Mouse (Mus musculus): ENCODE results near the gene Pak1ip1. TPM values are rescaled to one million over a fixed set of nuclear protein-coding genes. Genes with fewer than 3 reads are reported as not detected.

The Pak1ip1 gene
- total and polyA plus RNA-seq, 3 experiments: 21.2 to 27.5 (median 26.7) TPM

DNA sequence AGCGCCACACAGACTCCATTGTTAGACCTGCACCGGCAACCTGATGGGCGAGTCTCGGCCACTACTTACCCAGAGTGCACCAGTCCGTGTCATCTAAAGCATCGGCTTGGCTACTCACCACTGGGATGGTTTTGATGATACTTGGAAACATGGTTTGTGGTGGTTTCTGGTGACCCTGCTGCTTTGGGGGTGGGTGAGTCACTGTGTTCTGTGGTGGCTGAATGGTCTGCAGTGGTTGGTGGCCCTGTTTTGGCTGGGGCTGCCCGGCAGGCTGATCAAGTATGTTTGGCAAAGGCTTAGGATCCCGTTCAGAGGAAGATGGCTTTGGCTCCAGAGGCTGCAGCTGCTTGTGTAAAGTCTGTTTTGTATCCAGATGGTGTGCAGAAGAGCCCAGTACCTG, 45.1 kb downstream of the Pak1ip1 start:
- Histone ChIP-seq H3K4me1 (ENCODE audit: control insufficient read depth, insufficient read depth, low read length) (no peaks in the 10 kb centered on the region), H3K36me3 (ENCODE audit: control insufficient read depth, insufficient read depth, low read length) (no peaks in the 10 kb centered on the region), H3K9ac (ENCODE audit: low read depth, low read length) (no peak overlapping the region), H3K27me3 (ENCODE audit: control insufficient read depth, insufficient read depth, low read length) (no peaks in the 10 kb centered on the region), H3K79me2 (replicated peaks; ENCODE audit: control insufficient read depth, insufficient read depth, low read length) (no peaks in the 10 kb centered on the region), H3K4me3 (no peak overlapping the region), H3K27ac (no peak overlapping the region)
- 85% methylated on average over 8 of the region's 8 CpGs for WGBS
- no peak for TF ChIP-seq EP300 (IDR thresholded peaks at IDR 0.05; ENCODE audit: insufficient read depth, low read depth, low read length)
- no peak for TF ChIP-seq CTCF (IDR thresholded peaks at IDR 0.05)
- no peak for TF ChIP-seq POLR2A (IDR thresholded peaks at IDR 0.05; ENCODE audit: insufficient read depth, low read depth, low read length)
- intact Hi-C loops (cut with DNase I): loop anchor here (5.0 kb wide), 2 partner anchors 204 to 264 kb away; no protein-coding TSS in a partner anchor
- DNase-seq: no peak

DNA sequence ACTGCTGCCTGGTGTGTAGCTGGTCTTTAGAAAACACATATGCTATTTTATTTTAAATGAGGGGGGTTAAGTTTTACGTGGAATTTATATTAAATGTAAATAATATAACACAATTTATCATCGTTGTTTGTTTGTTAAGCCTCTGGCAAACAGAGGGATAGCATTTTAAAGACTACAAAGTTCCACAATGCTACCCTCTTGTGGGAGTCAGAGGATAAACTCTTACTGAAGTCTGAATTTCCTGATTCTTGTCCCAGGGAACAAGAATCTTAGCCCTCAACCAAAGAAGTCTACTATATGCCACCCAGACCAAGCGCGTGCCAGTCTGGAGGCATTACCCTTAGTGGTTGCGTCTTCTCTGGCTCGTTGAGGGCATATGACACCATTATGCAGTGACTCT, 46.5 kb downstream of the Pak1ip1 start:
- Histone ChIP-seq H3K4me3 (no peak overlapping the region), H3K27ac (no peak overlapping the region), H3K9ac (ENCODE audit: low read depth, low read length) (no peak overlapping the region), H3K36me3 (ENCODE audit: control insufficient read depth, insufficient read depth, low read length) (no peaks in the 10 kb centered on the region), H3K4me1 (ENCODE audit: control insufficient read depth, insufficient read depth, low read length) (no peaks in the 10 kb centered on the region), H3K27me3 (ENCODE audit: control insufficient read depth, insufficient read depth, low read length) (no peaks in the 10 kb centered on the region), H3K79me2 (replicated peaks; ENCODE audit: control insufficient read depth, insufficient read depth, low read length) (no peaks in the 10 kb centered on the region)
- no peak for TF ChIP-seq POLR2A (IDR thresholded peaks at IDR 0.05; ENCODE audit: insufficient read depth, low read depth, low read length)
- TF ChIP-seq EP300 (IDR thresholded peaks at IDR 0.05; ENCODE audit: insufficient read depth, low read depth, low read length): no peak
- TF ChIP-seq CTCF (IDR thresholded peaks at IDR 0.05): peak; percentile 51
- intact Hi-C loops (cut with DNase I): loop anchor here (5.0 kb wide), 2 partner anchors 205 to 265 kb away; no protein-coding TSS in a partner anchor
- DNase-seq: no peak
- WGBS: 79% methylated on average over 6 of the region's 6 CpGs

DNA sequence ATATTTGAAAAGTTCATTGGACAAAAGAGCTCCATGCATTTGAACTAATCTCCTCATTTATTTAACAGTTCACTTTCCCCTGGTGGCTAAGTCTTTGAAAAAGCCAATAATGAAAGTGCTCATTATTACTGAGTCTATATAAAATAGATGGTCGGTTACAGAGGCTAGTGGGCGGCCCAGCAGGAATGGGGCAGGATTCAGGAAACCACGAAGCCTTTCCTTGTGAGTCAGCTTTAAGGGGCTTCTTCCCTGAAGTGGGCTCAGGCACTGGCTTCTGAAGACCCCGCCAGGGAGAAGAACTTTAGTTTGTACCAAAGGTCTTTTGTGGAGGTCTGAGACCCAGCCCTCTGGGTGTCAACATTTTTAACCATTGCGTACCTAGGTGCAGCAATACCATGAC, 51.1 kb downstream of the Pak1ip1 start:
- H3K9ac ChIP-seq (ENCODE audit: low read depth, low read length): no peak overlapping the region
- H3K79me2 ChIP-seq (replicated peaks; ENCODE audit: control insufficient read depth, insufficient read depth, low read length): no peaks in the 10 kb centered on the region
- no peak overlapping the region for H3K27ac ChIP-seq
- WGBS: 76% methylated on average over 5 of the region's 5 CpGs
- H3K4me1 ChIP-seq (ENCODE audit: control insufficient read depth, insufficient read depth, low read length): no peaks in the 10 kb centered on the region
- H3K27me3 ChIP-seq (ENCODE audit: control insufficient read depth, insufficient read depth, low read length): no peaks in the 10 kb centered on the region
- TF ChIP-seq POLR2A (IDR thresholded peaks at IDR 0.05; ENCODE audit: insufficient read depth, low read depth, low read length) (no peak), EP300 (IDR thresholded peaks at IDR 0.05; ENCODE audit: insufficient read depth, low read depth, low read length) (no peak), CTCF (IDR thresholded peaks at IDR 0.05) (no peak)
- intact Hi-C loops (cut with DNase I): no loop called here
- no peak for DNase-seq
- no peaks in the 10 kb centered on the region for H3K36me3 ChIP-seq (ENCODE audit: control insufficient read depth, insufficient read depth, low read length)
- no peak overlapping the region for H3K4me3 ChIP-seq

Other genes with a start within 250 kb of the Pak1ip1 start
- gene Gcnt2, start 141.3 kb upstream of the Pak1ip1 start, total RNA-seq (2021): 10 to 100 TPM in 1 of 2 experiments, 1 to 10 TPM in 1; 8.5 to 10.4 TPM
- 2.7 and 4.6 TPM in 2 replicates for gene Gcnt2, start 141.3 kb upstream of the Pak1ip1 start, polyA plus RNA-seq (2012; rRNA removed)
- gene Tmem14c, start 15.3 kb downstream of the Pak1ip1 start, total RNA-seq (2021): 100 to 1,000 TPM; 165 to 179 TPM
- gene Tmem14c, start 15.3 kb downstream of the Pak1ip1 start, polyA plus RNA-seq (2012; rRNA removed): 136 and 180 TPM in 2 replicates
- not detected for gene Mak, start 78.7 kb downstream of the Pak1ip1 start, total RNA-seq (2021)
- 0.25 TPM in 1 of 2 replicates, not detected in the other for gene Mak, start 78.7 kb downstream of the Pak1ip1 start, polyA plus RNA-seq (2012; rRNA removed)
- gene Gcm2, start 110.0 kb downstream of the Pak1ip1 start, total RNA-seq (2021): not detected
- gene Gcm2, start 110.0 kb downstream of the Pak1ip1 start, polyA plus RNA-seq (2012; rRNA removed): not detected in 2 replicates
- not detected for gene Sycp2l, start 113.3 kb downstream of the Pak1ip1 start, total RNA-seq (2021)
- not detected in 2 replicates for gene Sycp2l, start 113.3 kb downstream of the Pak1ip1 start, polyA plus RNA-seq (2012; rRNA removed)
- under 1 TPM; 0.05 to 0.18 TPM for gene Elovl2, start 219.4 kb downstream of the Pak1ip1 start, total RNA-seq (2021)
- 0.04 and 0.18 TPM in 2 replicates for gene Elovl2, start 219.4 kb downstream of the Pak1ip1 start, polyA plus RNA-seq (2012; rRNA removed)
- 10 to 100 TPM; 23.0 to 27.6 TPM for gene Smim13, start 248.8 kb downstream of the Pak1ip1 start, total RNA-seq (2021)
- gene Smim13, start 248.8 kb downstream of the Pak1ip1 start, polyA plus RNA-seq (2012; rRNA removed): 9.0 and 19.7 TPM in 2 replicates